Mouse (Mus musculus): Measurements from ENCODE around the gene Flot1.
"Not testable (repeated sequence)": the region's sequence is repeated elsewhere in the genome, so short reads cannot be mapped to it uniquely, and the experiment has no call there.

Flot1 gene

DNA sequence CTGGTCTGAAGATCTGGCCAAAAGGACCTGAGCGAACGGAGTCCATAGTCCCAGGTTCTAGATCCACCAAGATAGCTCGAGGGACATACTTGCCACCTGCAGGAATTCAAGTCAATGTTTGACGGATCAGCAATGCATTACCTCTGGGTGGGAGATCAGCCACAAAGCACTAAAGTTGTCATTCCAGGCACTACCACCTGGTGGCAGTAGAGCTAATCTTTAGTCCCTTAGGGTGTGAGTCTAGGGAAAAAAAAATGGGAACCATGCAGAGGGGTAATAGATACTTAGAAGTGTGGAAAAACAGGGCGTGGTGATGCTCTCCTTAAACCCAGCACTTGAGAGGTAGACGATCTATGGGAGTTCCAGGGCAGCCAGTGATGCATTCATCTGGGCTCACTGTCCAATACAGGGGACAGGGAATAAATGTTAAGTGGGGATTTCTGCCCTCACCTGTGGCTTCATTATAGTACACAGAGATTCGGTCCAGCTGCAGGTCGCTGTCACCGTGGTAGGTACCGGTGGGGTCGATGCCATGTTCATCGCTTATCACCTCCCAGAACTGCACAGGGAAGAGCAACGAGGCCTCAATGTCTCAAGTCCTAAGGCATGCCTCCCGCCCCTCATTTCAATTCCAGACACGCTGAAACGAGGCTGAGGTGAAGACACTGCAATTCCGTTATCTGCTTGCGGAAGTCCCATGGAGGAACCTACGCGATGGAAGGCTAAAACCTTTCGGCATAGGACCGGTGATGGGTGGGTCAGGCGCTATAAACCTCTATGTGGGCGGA is 13.3 kb downstream of the Flot1 start:
- peak; percentile 99 for DNase-seq (ENCODE audit: low spot score)

DNA sequence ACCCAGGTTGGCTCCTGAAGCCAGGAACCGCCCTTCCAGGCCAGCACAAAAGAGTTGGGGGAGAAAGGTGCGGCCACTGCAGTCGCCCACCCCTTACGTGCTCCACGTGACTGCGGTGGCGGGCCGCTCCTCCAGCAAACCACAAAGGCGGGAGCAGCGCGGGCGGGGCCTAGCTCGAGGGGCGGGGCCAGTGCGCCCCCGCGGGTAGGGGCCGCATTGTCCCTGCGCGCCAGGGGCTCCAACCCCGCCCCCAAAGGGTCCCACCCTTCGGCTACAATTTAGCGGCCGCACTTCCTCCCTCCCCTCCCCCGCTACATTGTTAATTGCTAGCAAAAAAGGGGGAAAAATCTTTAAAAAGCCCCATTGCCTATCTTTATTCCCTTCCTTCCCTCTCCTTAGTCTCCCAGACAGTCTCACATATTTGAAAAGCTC is 14.0 kb downstream of the Flot1 start:
- peak; percentile 94 for DNase-seq (ENCODE audit: low spot score)

DNA sequence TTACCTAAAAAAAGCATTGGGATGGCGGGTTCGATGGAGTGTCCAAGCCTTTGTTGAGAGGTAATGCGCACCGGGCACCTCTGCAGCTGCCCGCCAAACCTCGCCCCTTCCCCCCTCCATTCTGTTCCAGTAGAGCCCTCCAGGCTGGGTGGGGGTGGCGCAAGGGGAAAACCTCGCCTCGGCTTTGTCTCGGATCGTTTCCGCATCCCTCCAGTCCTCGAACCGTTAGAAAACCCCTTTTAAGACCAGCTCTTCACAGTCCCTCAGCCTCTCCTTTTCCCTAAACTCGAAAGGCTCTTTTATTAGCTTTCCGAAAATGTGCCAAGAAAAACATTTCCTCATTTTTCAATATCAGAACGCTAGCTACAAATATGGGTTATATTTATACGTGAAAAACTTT is 14.5 kb downstream of the Flot1 start:
- DNase-seq (ENCODE audit: low spot score), result peak; percentile 74

DNA sequence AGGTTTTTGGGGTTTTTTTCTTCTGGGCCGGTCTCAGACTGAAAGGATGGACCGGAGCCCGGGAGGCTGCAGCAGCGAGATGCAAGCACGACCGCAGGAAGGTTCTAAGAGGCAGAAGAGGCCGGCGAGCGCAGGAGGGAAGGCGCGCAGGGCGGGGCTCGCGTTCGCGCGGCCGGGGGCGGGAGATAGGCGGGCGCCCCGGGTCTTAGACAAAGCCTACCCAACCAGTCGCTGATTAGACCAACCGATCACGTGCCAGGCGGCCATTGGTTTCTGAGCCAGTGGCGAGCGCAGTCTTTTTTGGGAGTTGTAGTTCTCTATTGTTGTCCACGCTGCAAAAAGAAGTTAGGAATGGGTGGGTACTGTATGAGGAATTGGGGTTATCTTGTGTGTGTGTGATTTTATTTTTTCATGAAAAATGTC is 15.1 kb downstream of the Flot1 start, which contains the start of gene Tubb5:
Tubb5 (minus strand) TSS at position 185 of the 423 bp plus-strand sequence.
- DNase-seq (ENCODE audit: low spot score), result peak; percentile 98

DNA sequence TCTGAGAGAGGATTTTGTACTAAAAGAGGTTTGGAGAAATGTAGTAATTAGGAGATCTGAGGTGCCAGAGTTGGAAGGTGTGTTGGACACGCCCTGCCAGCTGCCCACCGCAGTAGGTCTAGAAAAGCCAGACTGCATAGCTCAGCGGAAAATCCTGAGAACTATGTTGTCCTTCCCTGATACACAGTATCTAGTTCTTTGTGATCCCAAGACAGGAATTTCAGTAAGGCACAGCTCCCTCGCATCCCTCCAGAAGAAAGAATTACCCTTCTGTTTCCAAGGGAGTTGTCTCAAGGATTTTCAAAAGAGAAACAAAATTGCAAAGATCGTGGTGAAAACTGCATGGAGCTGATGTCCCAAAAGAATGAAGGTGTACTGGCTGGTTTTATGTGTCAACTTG is 15.5 kb downstream of the Flot1 start:
- DNase-seq (ENCODE audit: low spot score), result no peak

- DNase-seq (ENCODE audit: low spot score), result not testable (repeated sequence)
These were observed 16.0 kb downstream of the Flot1 start for GRCm38 (mm10) chr17:35839002-35839401.

DNA sequence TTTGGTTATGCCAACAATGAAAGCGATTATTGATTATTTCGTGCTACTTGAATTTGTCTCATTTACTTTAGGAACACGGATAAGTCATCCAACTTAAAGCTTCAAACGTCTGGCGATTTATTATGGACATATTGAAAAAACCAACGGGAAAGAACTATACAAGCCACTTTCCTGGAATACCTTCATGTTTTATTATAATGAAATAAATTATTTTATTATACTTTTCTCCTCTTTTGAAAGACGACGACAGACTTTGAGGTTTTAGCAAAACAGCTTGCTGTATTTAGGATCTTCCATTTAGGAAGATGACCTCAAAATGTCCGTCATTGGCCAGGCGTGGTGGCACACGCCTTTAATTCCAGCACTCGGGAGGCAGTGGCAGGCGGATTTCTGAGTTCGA is 17.5 kb downstream of the Flot1 start:
- no peak for DNase-seq (ENCODE audit: low spot score)

DNA sequence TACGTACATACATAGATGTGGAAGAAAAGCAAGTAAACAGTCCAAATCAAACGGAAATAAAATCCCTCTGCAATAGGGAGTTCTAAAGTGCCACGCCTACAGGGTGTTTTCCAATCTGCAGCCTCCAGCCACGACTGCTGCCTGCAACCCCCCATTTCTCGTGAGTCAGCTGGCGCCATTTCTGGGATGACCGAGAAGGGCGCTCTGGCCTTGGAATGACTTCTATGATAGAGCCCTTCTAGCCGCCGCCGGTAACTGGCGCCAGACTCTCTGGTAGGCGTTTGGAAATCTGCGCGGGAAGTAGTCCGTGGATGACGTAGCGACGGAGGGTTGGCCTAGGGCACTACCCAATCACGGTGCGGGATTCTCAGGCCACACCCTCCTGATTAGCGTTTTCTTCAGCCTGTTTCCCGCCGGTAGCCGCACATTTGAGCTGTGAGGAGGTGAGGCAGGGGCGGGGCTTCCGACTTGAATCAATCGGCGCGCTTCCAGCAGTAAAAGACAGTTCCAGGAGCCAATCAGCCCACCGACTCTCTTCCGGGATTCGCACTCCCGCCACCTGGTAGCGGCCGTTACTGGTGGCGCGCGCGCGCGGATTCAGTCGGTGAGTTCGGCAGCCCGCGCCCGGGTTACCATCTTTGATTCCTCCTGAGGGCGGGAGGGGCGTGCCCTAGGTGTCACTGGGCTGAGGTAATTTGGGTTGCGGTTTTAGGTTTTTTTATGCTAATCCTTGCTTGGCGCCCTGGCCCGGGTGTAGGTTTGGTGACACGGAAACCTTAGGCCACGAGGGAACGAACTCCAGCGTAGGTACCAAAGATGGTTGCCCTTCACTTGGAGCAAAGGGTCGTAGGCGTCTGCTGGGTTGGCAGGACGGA is 18.3 kb downstream of the Flot1 start, which contains the start of gene Mdc1:
Mdc1 (plus strand) TSS at position 440 of the 875 bp plus-strand sequence.
- DNase-seq (ENCODE audit: low spot score), result peak; percentile 100

GRCm38 (mm10) chr17:35842006-35842405 is 19.0 kb downstream of the Flot1 start:
- DNase-seq (ENCODE audit: low spot score), result no peak

GRCm38 (mm10) chr17:35843514-35843913 is 20.5 kb downstream of the Flot1 start:
- no peak for DNase-seq (ENCODE audit: low spot score)

DNA sequence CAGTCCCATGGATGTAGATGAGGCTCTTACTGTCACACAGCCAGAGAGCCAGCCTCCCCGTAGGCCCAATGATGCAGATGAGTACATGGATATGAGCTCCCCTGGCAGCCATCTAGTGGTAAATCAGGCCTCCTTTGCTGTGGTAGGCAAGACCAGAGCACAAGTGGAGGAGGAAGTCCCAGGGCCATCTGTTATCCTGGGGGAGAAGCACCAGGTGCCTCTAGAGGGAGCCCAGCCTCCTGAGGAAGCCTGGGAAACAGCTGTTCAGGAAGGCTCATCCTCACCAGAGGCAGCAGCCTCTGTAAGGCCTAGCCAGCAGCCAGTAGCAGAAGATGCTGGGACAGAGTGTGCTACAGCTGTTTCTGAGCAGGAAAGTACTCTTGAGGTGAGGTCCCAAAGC is 25.1 kb downstream of the Flot1 start:
- DNase-seq (ENCODE audit: low spot score), result no peak

- no peak for DNase-seq (ENCODE audit: low spot score)
These were observed 27.9 kb downstream of the Flot1 start for GRCm38 (mm10) chr17:35850974-35851373.

DNA sequence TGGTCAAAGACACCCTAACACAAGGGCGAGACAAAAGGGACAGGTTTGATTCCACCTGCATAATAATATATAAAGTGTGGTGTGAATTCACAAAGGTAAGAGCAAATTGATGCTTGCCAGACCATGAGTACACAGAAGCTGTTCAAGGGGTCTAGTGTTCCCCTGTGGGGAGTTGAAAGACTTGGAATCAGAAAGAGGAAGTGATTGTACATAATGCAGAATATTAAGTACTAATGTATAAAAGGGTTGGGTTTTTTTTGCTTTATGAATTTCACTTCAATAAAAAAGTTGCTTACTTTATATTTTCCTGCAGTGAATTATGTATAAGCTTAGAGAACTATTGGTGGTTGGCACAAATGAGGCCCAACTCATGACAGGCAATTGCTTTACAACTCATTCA is 36.3 kb downstream of the Flot1 start:
- no peak for DNase-seq (ENCODE audit: low spot score)

DNA sequence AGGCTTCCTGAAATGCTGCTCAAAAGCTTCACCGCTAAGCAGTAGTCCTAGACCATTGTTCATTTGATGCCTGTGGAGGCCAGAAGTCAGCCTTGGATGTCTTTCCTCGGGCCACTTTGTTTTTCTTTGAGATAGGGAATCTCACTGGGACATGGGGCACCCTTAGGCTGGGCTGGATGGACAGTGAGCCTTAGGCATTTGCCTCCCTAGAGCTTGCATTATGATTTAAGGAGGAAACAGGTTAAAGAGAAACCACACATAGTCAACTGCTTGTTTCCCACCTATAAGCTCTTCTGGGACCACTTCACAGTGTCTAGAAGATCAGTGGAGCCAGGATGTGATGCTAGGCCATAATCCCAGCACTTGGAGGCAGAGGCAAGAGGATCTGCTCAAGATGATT is 36.8 kb downstream of the Flot1 start:
- DNase-seq (ENCODE audit: low spot score), result no peak

DNA sequence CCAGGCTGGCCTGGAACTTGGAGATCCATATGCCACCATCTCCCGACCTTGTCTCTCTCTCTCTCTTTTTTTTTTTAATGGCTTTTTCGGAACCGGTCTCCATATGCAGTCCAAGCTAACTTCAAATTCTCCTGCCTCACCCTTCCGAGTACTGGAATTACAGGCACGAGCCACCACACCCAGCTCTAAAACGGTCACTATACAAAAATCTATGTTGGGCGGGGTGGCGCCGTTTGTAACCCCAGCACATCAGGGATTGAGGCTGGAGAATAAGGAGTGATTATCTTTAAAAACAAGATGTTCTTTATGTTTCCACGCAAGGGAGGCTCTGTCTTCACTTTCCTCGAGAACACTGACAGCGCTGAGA is 37.8 kb downstream of the Flot1 start:
- DNase-seq (ENCODE audit: low spot score), result no peak

GRCm38 (mm10) chr17:35861198-35861857 is 38.3 kb downstream of the Flot1 start, which contains the start of gene Nrm:
Gene Nrm, plus strand, starts transcription at chr17:35861318.
- DNase-seq (ENCODE audit: low spot score), result peak; percentile 89

DNA sequence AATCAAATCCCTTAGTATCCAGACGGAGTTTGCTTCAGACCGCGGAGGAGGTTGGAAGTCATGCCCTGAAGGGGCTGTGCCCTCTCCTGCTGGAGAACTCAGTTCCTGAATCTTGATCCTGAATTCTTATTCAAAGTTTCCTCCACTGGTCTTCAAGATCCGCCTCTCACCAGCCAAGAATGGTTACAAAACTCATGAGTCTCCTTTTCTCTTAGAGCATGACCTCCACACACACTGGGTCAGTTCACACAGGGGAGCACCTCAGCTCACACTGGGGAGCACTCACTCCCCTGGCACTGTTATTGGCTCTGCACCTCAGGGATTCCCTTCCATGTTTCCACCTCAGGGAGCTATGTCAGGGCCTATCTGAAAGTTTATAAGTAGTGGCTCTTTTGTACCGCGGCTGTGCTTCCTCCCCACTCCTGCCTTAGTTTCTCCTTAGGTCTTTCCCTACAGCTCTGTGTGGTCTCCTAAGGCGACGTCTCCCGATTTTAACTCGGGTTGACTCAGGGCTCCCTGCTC is 41.9 kb downstream of the Flot1 start:
- DNase-seq (ENCODE audit: low spot score), result no peak

DNA sequence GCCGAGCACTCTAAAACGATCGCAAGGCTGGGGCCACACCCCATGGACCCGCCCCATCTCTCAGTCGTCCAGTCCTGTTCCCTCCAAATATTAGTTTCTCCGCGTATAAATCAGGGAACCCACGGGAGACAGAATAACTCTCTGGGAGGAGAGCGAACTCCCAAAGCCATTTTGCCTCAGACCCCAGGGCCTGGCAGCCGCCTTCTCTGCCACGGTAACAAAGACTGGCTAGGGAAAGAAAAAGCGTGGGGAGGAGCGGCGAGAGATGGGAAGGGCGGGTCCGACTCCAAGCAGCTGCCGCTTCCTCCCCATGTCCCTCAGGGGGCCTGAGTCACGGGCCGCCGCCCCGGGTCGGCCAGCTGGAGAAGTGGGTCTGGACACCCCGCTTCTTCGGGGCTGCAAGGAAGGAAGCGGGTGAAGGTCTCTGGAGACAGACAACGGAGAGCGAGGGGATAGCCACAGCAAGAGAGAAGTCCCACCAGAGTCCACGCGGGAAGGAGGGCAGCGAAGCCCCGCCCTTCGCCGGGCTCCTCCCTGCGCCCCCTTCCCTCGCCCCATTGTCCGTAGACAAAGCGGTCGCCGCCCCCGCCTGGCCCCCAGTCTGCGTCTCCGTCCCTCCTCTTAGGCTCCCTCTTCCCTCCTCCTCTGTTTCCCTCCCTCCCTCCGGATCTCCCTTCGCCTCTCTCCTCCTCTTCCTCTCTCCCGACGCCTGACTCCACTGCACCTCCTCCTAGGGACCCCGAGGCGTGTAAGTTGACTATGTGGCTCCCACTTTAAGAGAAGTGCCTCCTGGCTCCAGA is 42.7 kb downstream of the Flot1 start, which contains the start of gene Ppp1r18:
Ppp1r18 (plus strand) TSS at position 113 of the 800 bp plus-strand sequence.
- peak; percentile 89 for DNase-seq (ENCODE audit: low spot score)

DNA sequence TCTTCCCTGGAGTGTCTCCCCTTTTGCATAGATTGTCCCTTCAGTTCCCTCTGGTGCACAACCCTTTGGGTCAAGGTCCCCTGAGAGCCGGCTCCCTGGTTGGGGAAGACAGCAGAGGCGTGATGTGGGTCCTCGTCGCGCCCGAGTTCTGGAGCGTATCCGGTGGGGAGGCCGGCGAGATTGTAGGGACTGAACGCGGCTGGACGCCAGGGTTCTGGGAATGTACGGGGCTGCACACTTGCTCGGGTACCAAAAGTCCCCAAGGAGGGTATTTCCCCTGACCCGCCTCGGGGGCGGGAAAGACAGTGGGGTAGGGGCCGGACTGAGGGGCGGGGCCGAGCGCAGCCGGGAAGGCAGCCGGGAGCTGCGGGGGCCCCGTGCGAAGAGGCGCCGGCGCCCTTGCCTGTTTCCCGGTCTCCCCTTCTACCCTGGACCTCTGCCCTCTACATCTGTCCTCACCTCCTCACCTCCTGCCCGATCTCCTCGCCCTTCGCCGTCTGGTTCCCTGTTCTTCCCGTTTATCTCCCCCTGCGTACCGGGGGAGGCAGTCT is 43.3 kb downstream of the Flot1 start:
- DNase-seq (ENCODE audit: low spot score), result peak; percentile 66

Data from retina, embryonic 14.5 days (tissue).